Mouse (Mus musculus) intestine, postnatal 0 days (tissue): ENCODE data around the gene Hcrtr1. TPM values are rescaled to one million over a fixed set of nuclear protein-coding genes. Genes with fewer than 3 reads are reported as not detected.
A peak's percentile ranks its signal among the peaks of the same experiment; 100 is the strongest.

Experiments used
- ATAC-seq: fragments of 200-750 bp; cut with Nextera tagmentation; 2 replicates; pipeline ENCODE4 v1.8.0; 2017; ENCODE audit warnings: mild to moderate bottlenecking, moderate TSS enrichment, moderate library complexity
- H3K27ac ChIP-seq: fragments of 300-500 bp; sonication (generic); 2 replicates; pipeline ENCODE4 v1.5.1; 2014; ENCODE audit warnings: mild to moderate bottlenecking, low read depth, low read length, moderate library complexity
- H3K27me3 ChIP-seq: fragments of 300-500 bp; sonication (generic); replicated peaks from 2 replicates; pipeline ENCODE4 v1.6.1; 2014; ENCODE audit warnings: low read length, mixed read lengths; ENCODE audit not compliant: control insufficient read depth, insufficient read depth
- H3K36me3 ChIP-seq: fragments of 300-500 bp; sonication (generic); 2 replicates; pipeline ENCODE4 v1.6.1; 2014; ENCODE audit warnings: mild to moderate bottlenecking, moderate library complexity; ENCODE audit not compliant: control insufficient read depth, insufficient read depth
- H3K4me1 ChIP-seq: fragments of 300-500 bp; sonication (generic); replicated peaks from 2 replicates; pipeline ENCODE4 v1.6.1; 2014; ENCODE audit warnings: antibody characterized with exemption, low read length, mixed read lengths; ENCODE audit not compliant: control insufficient read depth, insufficient read depth
- H3K4me2 ChIP-seq: fragments of 300-500 bp; sonication (generic); replicated peaks from 2 replicates; pipeline ENCODE4 v1.6.1; 2014; ENCODE audit warnings: low read depth, mild to moderate bottlenecking, moderate library complexity
- H3K4me3 ChIP-seq: fragments of 300-500 bp; sonication (generic); 2 replicates; pipeline ENCODE4 v1.5.1; 2014; ENCODE audit warnings: low read depth, low read length
- H3K9ac ChIP-seq: fragments of 300-500 bp; sonication (generic); 2 replicates; pipeline ENCODE4 v1.6.1; 2014; ENCODE audit warnings: mild to moderate bottlenecking, low read depth, low read length
- H3K9me3 ChIP-seq: fragments of 300-500 bp; sonication (generic); 2 replicates; pipeline ENCODE4 v1.6.1; 2016; ENCODE audit warnings: mixed run types; ENCODE audit not compliant: control insufficient read depth
- CTCF ChIP-seq: sonication (generic); IDR thresholded peaks from 2 replicates; pipeline ENCODE4 v1.5.1; 2016; ENCODE audit warnings: low read depth, mild to moderate bottlenecking, control low read depth, antibody characterized with exemption, moderate library complexity
- WGBS: fragments of 180-500 bp; shearing (Covaris S2); extraction: QIAGEN DNeasy Blood & Tissue Kit; methylation state at CpG from one replicate; pipeline ENCODE4 v1.1.7; 2014; 5-methylcytosine and 5-hydroxymethylcytosine counted together
- polyA plus RNA-seq: library from polyadenylated mRNA; unstranded; fragments of >200 nt; fragmentation: Nextera tagmentation; extraction: Ambion mirVana; gene quantifications from 2 replicates; pipeline ENCODE4 v1.2.1, GENCODE M21; 2015

Hcrtr1 gene
- 0.81 and 0.91 TPM in 2 replicates for polyA plus RNA-seq

GRCm38 (mm10) chr4:130139214-130139492, at the start of gene Hcrtr1:
TSS of gene Hcrtr1 (minus strand) at chr4:130139359.
- 2% methylated on average over 15 of the region's 15 CpGs for WGBS
- H3K36me3 ChIP-seq = no peaks in the 10 kb centered on the region
- no peaks in the 10 kb centered on the region for H3K9me3 ChIP-seq
- peaks cover 39% of the 10 kb centered on the region for H3K27me3 ChIP-seq
- no peak for TF ChIP-seq CTCF
- peak within 1 kb of the TSS; percentile 29 for H3K4me3 ChIP-seq
- H3K4me2 ChIP-seq = peak within 1 kb of the TSS; percentile 58
- no peak for ATAC-seq
- H3K4me1 ChIP-seq = 0 out of 2 replicates have a peak, but pooled peaks cover 9% of the 10 kb centered on the region
- peak within 1 kb of the TSS; percentile 22; the same call in 1 of the 2 replicates for H3K9ac ChIP-seq
- no peak within 1 kb of the TSS for H3K27ac ChIP-seq

- Histone ChIP-seq H3K27ac (no peak overlapping the region), H3K36me3 (no peaks in the 10 kb centered on the region), H3K9me3 (no peaks in the 10 kb centered on the region), H3K4me2 (peak overlapping the region; percentile 21; the same call in 1 of the 2 replicates), H3K9ac (no peak overlapping the region), H3K4me3 (no peak overlapping the region), H3K27me3 (no peaks in the 10 kb centered on the region), H3K4me1 (no peaks in the 10 kb centered on the region)
- 3% methylated on average over 13 of the region's 13 CpGs for WGBS
- TF ChIP-seq CTCF = peak; percentile 99
- ATAC-seq = peak; percentile 55
Observed at GRCm38 (mm10) chr4:130188806-130189297, 49.7 kb upstream of the Hcrtr1 start.

GRCm38 (mm10) chr4:130186891-130187290, 47.7 kb upstream of the Hcrtr1 start:
- Histone ChIP-seq H3K4me3 (no peak overlapping the region), H3K27ac (no peak overlapping the region), H3K36me3 (no peaks in the 10 kb centered on the region), H3K9me3 (no peaks in the 10 kb centered on the region), H3K4me1 (no peaks in the 10 kb centered on the region), H3K9ac (no peak overlapping the region), H3K27me3 (no peaks in the 10 kb centered on the region), H3K4me2 (no peak overlapping the region)
- TF ChIP-seq CTCF = peak; percentile 10; the same call in 1 of the 2 replicates
- WGBS = 43% methylated on average over 12 of the region's 12 CpGs
- no peak for ATAC-seq

DNA sequence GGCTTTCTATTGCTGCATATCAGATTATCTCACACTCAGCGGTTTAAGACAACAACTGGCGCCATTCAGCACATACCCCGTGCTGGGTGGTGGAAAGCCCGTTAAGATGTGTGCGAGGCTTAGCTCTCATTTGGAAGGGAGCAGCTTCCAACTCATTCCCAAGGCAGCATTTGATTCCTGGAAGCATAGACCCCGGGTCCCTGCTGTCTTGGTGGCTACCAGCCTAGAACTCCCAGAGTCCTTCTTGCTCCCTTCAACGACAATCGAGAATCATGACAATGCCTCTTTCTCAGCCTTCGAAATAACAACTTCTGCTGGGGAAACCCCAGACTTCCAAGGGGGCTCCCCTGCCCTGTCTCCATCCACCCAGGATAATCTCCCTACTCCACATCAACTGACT, 47.3 kb upstream of the Hcrtr1 start:
- Histone ChIP-seq H3K9ac (no peak overlapping the region), H3K4me3 (no peak overlapping the region), H3K4me2 (no peak overlapping the region), H3K27ac (no peak overlapping the region), H3K4me1 (no peaks in the 10 kb centered on the region), H3K9me3 (no peaks in the 10 kb centered on the region), H3K27me3 (no peaks in the 10 kb centered on the region), H3K36me3 (no peaks in the 10 kb centered on the region)
- WGBS = 75% methylated on average over 9 of the region's 9 CpGs
- TF ChIP-seq CTCF = no peak
- ATAC-seq = no peak

DNA sequence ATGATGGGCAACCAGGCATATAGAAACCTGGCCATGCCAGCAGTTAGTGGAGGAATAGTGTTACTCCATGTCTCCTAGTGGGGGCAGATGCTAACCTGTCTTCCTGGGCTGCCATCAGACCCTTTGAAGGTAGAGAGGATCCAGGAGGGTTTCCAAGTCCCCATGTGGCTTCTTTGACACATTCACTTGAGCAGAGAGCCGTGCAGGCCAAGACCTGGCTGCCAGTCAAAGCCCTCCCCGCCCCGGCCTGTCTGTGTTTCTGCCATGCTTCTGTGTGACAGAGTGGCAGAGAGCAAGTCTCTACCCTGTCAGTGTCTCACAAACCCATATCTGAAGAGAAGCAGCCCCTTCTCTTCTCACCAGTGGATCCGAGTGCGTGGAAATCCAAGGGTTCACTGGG, 44.7 kb upstream of the Hcrtr1 start:
- no peaks in the 10 kb centered on the region for H3K4me1 ChIP-seq
- H3K4me2 ChIP-seq = no peak overlapping the region
- H3K27me3 ChIP-seq = no peaks in the 10 kb centered on the region
- no peaks in the 10 kb centered on the region for H3K36me3 ChIP-seq
- no peak overlapping the region for H3K4me3 ChIP-seq
- no peak for ATAC-seq
- no peak for TF ChIP-seq CTCF
- H3K9me3 ChIP-seq = no peaks in the 10 kb centered on the region
- H3K9ac ChIP-seq = no peak overlapping the region
- WGBS = 91% methylated on average over 5 of the region's 5 CpGs
- H3K27ac ChIP-seq = no peak overlapping the region

DNA sequence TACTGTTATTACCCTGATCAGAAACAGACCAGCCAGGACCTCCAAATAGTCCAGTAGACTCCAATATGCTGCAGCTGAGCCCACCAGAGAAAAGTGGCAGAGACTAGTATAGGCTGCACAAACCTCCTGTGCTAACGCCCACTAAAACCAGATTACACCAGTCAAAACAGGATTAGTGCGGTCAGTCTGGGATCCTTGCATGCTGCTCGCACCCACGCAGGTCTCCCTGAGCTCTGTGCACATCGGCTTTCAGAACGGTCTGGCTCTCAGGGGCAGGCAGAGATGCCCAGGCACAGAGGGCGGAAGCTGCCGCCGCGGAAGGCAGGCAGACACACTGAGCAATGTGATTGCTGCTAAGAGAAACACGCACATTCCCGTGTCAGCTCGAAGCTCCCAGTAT, 43.9 kb upstream of the Hcrtr1 start:
- ATAC-seq = no peak
- no peak for TF ChIP-seq CTCF
- WGBS = 78% methylated on average over 13 of the region's 13 CpGs

DNA sequence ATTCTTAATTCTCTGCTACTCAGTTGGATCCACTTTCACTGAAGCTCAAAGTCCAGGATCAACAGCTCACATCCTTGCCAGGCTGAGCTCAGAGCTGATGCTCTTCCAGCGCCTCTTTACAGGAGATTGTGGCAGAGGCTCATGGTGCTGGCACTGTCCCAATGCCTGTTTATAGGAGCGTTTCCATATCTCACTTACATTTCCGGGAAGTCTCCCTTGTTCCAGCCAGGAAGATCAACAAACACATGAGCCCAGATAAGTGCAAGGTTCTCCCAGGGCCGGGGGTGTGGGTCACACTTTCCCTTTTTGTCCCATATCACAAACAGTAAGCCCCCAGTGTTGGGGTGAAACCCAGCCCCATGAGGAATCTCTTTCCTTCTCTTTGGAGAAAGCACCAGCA, 42.7 kb upstream of the Hcrtr1 start:
- no peaks in the 10 kb centered on the region for H3K9me3 ChIP-seq
- ATAC-seq = 0 out of 2 replicates have a peak, but pooled peaks have one; percentile 22
- H3K4me3 ChIP-seq = no peak overlapping the region
- WGBS = 14% methylated on average over 4 of the region's 4 CpGs
- H3K36me3 ChIP-seq = no peaks in the 10 kb centered on the region
- H3K4me2 ChIP-seq = no peak overlapping the region
- no peak overlapping the region for H3K27ac ChIP-seq
- H3K27me3 ChIP-seq = no peaks in the 10 kb centered on the region
- no peak overlapping the region for H3K9ac ChIP-seq
- no peak for TF ChIP-seq CTCF
- no peaks in the 10 kb centered on the region; the same call in 1 of the 2 replicates for H3K4me1 ChIP-seq

More for the DNA sequence above, 43.9 kb upstream of the Hcrtr1 start:
- H3K27me3 ChIP-seq = no peaks in the 10 kb centered on the region
- H3K27ac ChIP-seq = no peak overlapping the region
- H3K9ac ChIP-seq = no peak overlapping the region
- H3K9me3 ChIP-seq = no peaks in the 10 kb centered on the region
- no peak overlapping the region for H3K4me3 ChIP-seq
- H3K4me2 ChIP-seq = no peak overlapping the region
- no peaks in the 10 kb centered on the region for H3K4me1 ChIP-seq
- H3K36me3 ChIP-seq = no peaks in the 10 kb centered on the region
